Mouse (Mus musculus) bone marrow, adult 2 months (tissue): ENCODE data around the gene Grin2a.

ENCODE experiments used
- CTCF ChIP-seq: fragments of 200-500 bp; IDR thresholded peaks from 2 replicates; pipeline ENCODE4 v1.5.1; 2011; ENCODE audit warnings: low read length, control low read depth; ENCODE audit not compliant: control insufficient read depth, insufficient read depth
- POLR2A ChIP-seq: fragments of 200-500 bp; IDR thresholded peaks from 2 replicates; pipeline ENCODE4 v1.6.1; 2011; ENCODE audit warnings: low read depth, mild to moderate bottlenecking, control low read depth, low read length, borderline replicate concordance; ENCODE audit not compliant: control insufficient read depth

DNA sequence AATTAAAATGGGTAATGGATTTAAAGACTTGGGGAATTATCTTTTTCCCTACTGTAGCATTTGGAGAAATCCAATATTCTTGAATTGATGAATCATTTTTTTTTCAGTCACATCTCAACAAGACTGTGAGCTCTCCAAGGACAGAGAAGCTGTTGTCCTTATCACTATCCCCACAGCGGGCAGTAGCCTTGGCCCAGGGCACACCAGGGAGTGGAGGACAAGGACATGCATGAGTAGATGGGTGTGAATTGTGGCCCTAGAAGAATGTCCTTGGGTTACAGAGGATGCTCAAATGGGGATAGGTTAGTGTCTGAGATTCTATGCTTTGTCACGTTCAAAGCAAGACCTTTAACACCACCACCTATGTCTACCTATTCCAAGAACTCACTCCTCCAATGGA is 231.3 kb downstream of the Grin2a start:
- no peak for TF ChIP-seq CTCF
- no peak for TF ChIP-seq POLR2A
